Mouse (Mus musculus): Measurements from ENCODE around the gene Itih4.

The Itih4 gene

DNA sequence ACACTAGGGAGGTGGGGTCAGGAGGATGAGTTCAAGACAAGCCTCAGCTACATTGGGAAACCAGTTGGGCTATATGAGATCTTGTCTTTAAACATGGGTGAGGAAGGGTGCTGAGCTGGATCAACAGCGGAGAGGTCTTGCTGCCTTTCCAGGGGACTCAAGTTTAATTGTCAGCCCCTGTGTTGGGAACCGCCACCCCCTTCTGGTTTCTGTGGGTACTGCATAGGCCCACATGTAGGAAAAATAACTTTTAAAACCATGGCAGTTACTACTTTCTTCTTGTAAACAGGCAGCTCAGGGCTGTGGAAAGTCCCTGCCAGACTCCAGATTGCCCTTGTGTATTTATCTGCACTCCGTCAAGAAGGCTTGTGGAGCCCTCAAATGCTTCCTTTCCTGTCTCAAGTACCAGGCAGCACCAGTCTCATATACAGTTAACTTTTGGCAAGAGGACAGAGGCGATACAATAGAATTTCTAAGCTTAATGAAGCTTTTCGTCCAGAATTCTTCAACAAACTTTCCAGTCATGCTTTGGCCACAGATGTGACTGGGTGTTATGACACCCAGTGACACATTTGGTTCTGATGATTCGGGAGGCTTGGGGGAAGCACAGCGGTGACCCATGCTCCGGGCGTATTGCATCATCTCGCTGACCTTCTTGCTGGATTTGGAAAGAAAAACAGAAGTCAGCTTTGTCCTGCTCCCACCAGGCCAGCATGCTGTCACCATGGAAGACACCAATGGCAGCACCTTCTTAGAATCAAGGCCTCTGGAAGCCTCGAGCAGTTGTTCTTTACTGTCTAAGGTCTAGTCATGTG, 57.8 kb downstream of the Itih4 start:
- peak; percentile 76 for DNase-seq (ENCODE audit: low spot score)

DNA sequence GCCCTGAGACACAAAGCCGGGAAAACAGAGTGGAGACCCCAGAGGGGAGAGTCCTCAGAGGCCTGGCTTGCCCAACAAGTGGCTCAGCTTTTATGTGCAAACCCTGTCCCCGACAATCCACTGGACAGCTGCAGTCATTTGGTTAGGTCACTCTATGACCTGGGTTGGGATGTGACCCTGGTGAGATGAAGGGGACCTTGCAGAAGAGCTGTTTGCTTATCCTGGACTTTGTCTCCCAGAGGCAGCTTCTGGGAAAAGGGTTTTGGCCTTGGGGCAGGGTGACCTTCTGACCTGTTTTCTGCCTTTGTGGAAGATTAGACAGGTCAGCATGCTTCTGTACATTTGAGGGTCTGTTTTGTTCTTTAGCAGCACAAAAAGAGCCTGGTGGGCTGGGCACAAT, 58.5 kb downstream of the Itih4 start:
- no peak for DNase-seq (ENCODE audit: low spot score)

DNA sequence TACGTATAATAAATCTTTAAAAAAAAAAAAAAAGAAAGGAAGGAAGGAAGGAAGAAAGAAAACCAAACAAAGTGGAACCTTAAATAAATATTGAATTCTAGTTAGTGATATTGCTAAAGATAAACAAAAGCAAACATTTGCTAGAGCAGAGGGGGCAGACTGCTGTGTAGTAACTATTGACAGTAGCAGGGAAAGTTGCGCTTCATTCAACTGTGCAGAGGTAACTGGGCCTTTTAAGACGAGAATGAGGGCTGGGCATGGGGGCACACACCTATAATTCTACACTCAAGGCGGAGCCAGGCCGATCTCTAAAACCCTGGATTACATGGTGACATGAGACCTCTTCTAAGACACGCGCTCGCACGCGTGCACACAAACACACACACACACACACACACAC, 63.7 kb downstream of the Itih4 start:
- DNase-seq (ENCODE audit: low spot score), result no peak

DNA sequence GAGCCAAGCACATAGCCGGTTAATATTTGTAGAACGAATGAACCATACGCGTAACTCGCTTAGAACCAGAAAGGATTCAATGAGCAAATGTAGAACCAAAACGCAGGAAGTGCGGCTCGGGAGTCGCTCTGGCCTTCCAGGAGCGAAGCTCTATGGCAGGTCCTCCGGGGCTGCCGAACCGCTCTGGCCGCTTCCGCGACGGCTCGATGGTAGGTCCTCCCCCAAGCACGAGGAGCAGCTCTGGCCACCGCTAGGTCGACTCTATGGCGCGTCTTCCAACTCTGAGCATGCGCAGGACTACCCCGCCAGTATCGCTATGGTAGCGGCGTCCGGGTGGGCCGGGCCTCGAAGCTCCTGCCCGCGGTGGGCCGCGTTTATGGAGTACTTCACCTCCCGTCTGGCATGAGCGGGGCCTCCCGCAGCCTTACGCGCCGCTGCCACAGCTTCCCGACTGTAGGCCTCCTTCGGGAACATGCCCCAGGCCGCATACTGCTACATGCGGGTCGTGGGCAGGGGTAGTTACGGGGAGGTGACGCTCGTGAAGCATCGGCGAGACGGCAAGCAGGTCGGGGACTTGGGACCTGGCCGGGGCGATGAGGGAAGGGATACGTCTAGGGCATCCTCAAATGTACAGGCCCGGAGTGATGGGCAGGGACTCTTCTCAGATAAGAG, 65.0 kb downstream of the Itih4 start, which contains the start of gene Nek4:
TSS of gene Nek4 (plus strand) at position 224 of the 672 bp plus-strand sequence.
- peak; percentile 88 for DNase-seq (ENCODE audit: low spot score)
